Mouse (Mus musculus): ENCODE results near the gene Sycp3.

Sycp3 gene

DNA sequence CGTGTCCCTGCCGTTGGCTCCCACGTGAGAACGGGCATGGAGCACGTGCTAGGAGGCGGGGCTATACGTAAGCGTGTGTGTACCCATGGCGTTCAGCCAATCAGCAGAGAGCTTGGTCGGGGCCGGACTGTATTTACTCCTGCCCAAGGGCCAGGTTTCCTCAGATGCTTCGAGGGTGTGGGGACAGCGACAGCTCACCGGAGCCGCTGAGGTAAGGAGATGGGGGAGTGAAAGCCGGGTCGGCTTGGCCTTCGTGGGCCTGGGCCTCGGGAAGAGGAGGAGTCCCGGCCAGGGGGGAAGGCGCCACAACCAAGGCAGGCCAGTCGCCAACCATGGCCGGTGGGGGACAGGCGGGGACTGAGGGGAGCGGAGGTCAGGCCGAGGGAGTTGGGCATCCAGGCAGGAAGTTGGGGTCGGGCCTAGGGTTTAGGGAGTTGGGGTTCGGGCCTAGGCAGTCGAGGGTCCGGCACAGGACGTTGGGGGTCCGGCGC, at the start of gene Sycp3:
Gene Sycp3, plus strand, starts transcription at position 68 of the 491 bp plus-strand sequence.
- no peak for TF ChIP-seq GATA4 (IDR thresholded peaks at IDR 0.05; ENCODE audit: insufficient replicate concordance, low read length)

DNA sequence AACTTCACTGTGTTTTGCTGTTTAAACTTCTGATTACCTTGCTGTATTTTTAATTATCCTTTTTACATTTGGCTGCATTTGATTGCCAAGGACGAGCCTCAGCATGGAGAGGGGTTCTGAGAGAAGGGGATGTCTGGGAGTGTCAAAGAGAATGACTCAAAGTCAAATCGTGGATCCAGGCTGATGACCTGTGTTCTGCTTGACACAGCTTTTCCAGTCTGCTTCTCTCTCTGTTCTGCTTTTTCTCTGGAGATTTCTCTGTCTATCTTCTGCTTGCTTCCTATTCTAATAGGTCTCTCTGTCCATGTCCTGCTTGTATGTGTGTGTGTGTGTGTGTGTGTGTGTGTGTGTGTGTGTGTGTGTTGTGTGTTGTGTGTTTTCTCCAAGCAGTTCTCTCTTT, 49.6 kb upstream of the Sycp3 start:
- TF ChIP-seq GATA4 (IDR thresholded peaks at IDR 0.05; ENCODE audit: insufficient replicate concordance, low read length): no peak

DNA sequence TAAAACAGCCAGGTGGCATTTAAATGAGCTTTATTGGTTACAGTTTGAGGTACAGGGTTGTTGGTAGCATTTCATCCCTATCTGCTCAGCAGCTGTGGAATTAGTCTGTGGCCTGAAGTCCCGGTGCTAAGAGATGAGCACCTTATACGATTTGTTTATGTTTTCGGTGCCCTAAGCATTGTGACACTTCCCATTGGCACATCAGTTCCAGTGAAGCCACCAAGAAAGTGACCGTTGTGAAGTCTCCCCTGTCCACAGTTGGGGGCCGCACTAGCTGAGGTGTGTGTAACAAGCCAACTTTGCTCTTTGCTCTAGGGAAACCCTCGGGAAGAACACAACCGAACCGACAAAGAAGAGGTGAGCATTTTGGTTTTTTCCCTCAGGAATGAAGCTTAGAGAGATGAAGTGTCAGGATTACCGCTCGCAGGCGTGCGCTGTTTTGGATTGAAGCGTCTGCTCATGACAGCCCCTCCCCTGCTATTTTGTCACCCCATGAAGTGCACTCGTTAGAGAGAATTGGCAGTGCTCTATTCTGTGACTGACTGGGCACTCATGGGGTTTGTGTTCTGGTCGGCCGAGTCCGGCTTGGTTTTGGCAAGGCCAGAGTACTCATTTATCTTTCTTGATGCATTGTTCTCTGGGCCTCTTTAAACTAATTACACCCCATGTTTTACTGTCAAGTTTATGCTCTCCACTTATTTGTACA, 46.9 kb upstream of the Sycp3 start:
- no peak for TF ChIP-seq GATA4 (IDR thresholded peaks at IDR 0.05; ENCODE audit: insufficient replicate concordance, low read length)

DNA sequence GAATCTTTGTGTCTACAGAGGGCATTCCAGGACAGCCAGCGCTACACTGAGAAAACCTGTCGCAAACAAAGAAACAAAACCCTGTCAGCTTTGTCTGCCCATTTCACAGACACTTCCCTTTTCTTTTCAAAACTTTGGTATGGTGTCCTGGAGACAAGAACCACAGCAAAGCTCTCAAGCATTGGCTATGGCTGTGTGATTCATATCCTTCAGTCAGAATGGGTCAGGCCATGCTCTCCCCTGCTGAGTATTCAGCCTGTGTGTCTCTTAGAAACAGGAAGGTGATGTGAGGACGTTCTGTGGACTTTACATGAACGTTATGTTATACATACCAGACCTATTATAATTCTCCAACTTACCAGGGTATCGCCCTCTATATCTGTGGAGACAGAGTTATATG, 41.7 kb upstream of the Sycp3 start:
- no peak for TF ChIP-seq GATA4 (IDR thresholded peaks at IDR 0.05; ENCODE audit: insufficient replicate concordance, low read length)

DNA sequence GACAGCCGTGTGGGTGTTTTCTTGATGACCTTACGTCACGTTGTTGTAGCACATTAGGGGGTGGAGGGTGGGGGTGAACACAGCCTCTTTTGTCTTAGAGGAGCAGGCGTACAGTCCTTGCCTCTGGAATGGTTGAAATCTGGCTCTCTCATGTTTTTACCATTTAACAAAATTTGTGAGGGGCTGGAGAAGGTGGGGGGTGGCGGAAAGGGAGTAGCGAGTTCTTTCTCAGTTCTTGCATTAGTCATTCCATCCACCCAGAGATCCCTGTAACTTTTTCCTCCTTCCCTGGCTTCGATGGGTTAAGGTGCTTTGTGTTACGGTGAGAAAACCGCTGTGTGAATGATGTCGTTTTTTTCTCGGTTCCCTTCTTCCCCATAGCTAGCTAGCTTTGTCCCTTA, 39.2 kb upstream of the Sycp3 start:
- TF ChIP-seq GATA4 (IDR thresholded peaks at IDR 0.05; ENCODE audit: insufficient replicate concordance, low read length): no peak

DNA sequence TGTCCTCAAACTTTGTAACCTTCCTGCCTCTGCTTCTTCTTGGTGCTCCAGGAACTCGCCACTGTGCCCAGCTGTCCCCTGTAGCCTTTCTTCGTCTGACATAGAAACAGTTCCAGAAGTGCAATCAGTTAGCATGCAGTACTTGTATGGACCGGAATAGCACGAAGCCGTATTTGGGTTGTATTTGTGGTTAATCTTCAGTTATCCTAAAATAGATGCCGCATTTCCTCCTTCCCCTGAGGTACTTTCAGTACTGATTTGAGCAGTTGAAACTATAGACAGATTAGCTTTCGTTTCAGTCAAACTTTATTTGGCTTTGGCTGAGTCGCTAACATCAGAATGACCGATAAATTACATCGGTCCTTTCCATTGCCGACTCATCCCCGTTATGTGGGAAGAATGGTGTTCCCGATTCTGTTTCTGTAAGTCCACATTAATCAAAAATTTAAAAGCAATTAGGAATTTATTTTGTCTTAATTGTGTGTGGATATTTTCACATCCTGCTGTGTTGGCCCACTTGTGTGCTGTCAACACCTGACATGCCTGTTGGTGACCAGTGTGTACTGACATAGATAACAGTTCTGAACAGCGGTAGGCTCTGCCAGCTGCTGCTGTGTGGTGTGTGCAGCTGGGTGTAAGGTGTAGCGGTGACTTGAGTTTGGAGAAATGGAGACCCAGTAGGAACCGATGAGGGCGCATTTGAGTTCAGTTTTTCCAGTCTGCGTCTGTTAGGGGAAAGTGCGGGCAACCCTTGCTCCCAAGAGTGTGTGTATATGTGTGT, 38.5 kb upstream of the Sycp3 start:
- no peak for TF ChIP-seq GATA4 (IDR thresholded peaks at IDR 0.05; ENCODE audit: insufficient replicate concordance, low read length)

DNA sequence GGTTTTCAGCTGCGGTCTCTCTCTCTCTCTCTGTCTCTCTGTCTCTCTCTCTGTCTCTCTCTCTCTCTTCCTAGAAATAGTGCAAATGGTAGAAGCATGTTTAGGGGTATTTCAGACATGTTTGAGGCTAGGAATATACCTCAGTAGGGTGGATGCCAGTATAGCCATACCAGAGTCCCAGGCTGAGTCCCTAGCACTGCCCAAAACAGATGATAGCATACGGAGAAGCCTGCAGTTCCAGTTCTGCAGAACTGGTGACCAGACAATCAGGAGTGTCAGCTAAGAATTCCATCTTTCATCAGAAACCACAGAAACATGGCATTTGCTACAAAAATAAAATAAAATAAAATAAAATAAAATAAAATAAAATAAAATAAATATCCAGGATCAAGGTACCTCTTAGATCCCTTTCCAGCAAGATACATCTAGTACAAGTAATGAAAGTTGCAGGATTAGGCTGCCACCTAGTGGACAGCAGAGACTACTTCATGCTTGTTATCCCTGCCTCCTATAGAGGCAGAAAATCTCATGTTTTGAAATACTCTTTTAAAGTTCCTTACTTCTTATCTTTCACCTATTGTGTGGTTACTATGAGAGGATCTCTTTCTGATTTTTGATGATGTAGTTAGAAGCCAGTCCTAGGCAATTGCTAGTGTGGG, 33.1 kb upstream of the Sycp3 start:
- TF ChIP-seq GATA4 (IDR thresholded peaks at IDR 0.05; ENCODE audit: insufficient replicate concordance, low read length): no peak

DNA sequence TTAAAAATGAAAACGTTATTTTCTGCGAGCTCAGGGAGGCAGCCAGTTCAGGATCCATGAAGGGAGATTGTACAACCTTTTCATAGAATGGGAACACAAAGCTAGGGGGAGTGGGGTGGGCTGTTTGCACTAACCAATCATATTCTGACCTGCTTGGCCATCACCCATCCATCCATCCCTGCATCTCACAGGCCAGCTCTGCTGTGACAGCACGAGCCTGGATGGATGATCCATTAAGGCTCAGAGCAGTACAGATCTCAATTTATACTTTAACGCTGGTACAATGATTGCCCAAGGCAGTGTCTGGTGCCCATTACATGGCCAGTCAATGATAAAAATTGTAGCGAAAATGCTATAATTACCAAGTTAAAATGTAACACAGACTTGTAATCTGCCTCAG, 32.5 kb upstream of the Sycp3 start:
- TF ChIP-seq GATA4 (IDR thresholded peaks at IDR 0.05; ENCODE audit: insufficient replicate concordance, low read length): no peak

DNA sequence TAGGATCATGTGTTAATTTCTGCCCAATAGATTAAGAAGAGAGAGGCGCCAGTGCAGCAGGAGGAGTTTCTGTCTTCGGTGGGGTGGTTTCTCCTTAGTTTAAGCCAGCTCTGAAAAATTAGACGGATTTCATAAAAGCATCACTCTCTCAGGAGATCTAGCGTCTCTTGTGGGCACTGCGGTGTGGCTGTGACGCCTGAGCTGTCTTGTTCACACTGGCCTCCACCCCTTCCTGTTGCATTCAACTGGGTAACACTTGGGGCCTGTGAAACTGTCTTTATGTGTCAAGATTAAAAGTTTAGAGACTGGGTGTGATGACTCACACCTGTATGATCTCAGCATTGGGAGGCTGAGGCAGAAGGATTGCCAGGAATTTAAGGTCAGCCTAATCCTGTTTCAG, 31.4 kb upstream of the Sycp3 start:
- no peak for TF ChIP-seq GATA4 (IDR thresholded peaks at IDR 0.05; ENCODE audit: insufficient replicate concordance, low read length)

DNA sequence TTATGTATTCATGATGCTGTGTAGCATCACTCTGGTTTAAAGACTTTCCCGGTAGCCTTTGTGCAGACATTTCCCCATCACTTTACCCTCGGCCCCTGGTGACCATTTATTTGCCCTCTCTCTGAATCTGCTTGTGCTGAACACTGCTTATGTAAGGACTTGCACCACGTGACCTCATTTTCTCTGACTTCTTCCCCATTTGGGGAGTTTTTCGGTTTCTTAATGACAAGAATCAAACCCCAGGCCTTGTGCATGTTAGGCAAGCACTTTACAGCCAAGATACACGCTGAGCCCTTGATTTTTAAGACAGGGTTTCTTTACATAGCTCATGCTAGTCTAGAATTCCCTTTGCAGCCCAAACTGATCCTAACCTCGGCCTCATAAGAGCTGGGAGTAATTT, 18.1 kb upstream of the Sycp3 start:
- TF ChIP-seq GATA4 (IDR thresholded peaks at IDR 0.05; ENCODE audit: insufficient replicate concordance, low read length): no peak

DNA sequence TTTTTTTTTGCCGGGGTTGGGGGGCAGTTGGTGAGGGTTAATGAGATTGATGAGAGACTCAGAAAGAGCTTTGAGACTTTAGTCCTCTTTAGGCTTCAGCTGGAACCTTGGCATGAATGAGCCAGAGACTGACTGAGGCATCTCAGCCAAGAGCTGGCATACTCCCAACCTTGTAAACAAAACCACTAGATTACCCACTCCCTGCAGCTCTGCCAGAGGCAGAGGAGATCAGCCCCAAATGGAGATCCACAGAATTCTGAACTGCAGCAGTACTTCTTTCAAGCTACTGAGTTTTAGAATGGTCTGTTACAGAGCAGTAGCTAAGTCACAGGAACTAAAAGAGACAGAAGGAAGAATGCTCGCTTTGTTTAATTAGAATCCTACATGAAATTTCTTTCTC, 8.1 kb upstream of the Sycp3 start:
- TF ChIP-seq GATA4 (IDR thresholded peaks at IDR 0.05; ENCODE audit: insufficient replicate concordance, low read length): no peak

DNA sequence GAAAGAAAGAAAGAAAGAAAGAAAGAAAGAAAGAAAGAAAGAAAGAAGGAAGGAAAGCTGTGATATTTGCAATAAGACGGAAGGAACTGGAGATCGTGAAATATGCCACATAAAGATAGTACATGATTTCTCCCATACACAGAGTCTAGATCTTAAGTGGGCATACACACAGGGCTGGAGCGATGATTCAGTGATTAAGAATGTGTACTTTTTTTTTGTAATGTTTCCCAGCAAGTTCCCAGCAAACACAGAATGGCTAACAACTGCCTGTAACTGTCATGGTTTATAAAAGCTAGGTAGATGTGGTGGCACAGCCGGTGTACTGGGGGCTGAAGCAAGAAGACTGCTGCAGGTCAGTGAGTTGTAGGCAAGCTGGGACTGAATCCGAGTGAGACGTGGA, 7.4 kb upstream of the Sycp3 start:
- no peak for TF ChIP-seq GATA4 (IDR thresholded peaks at IDR 0.05; ENCODE audit: insufficient replicate concordance, low read length)

DNA sequence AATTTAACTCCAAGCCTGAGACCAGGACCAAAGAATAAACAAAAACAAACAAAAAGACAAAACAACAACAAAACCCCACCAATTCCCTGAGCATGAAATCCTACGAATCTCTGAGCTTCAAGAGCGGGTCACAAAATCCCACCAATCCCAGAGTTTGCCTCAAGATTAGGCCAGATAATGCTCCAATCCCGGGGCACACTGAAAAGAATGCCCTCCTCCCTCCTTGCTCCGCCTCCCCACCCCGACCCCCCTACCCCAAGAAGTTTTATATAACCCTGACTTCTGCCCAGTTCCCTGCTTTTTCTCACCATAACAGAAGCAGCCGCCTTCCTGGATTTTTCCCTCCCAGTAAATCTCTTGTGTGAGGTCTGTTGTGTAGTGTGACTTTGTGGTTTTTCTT, 1.6 kb upstream of the Sycp3 start:
- TF ChIP-seq GATA4 (IDR thresholded peaks at IDR 0.05; ENCODE audit: insufficient replicate concordance, low read length): no peak

DNA sequence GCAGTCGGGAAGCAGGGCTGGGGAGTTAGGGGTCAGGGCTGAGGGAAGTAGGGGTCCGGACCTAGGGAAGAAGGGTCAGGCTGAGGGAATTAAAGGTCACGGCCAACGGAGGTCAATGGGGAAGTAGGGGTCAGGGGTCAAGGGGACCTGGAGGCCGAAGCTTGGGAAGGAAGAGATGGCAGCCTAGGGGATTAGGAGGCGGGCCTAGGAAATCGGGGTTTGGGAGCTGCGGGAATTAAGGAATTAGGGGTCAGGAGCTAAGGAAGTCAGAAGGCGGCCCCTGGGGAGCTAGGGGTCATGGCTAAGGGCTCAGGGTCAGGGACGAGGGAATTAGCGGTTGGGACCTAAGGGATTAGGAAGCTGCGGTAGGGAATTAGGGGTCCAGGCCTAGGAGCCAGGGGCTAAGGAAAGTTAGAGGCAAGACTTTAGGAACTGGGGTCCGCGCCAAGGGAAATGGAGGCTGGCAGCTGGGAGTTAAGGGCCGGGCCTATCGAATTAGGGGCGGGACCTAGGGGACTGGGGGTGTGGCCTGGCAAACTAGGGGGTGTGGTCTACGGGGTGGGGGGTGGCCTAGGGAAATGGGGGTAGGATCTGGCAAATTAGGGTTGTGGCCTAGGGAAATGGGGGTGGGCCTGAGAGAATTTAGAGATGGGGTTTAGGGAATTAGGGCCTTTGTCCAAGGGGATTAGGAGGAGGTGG, 902 bp downstream of the Sycp3 start:
- no peak for TF ChIP-seq GATA4 (IDR thresholded peaks at IDR 0.05; ENCODE audit: insufficient replicate concordance, low read length)

DNA sequence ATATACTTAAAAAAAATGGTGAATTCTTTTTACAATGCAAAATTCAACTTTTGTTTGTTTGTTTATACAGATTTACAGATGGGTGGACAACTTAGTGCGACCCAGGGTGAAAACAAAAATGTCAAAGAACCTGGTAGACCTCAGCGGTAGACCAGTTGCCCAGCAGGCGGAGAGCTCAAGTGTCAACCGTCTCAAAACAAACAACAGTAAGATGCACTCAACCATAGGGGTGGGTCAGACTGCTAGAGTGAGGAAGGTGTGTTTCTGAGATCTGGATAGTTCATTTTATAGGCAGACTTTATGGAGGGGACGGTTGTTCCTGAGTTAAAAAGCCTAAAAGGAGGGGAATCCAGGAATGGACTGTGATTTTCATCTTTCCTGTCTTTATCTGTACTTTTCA, 29.3 kb downstream of the Sycp3 start:
- no peak for TF ChIP-seq GATA4 (IDR thresholded peaks at IDR 0.05; ENCODE audit: insufficient replicate concordance, low read length)

All from liver, adult (tissue).